Mouse (Mus musculus) MEL (cell line): ENCODE results near the gene Adamtsl1. TPM values are rescaled to one million over a fixed set of nuclear protein-coding genes. Genes with fewer than 3 reads are reported as not detected.

Source experiments
- DNase-seq: peaks from one replicate; pipeline ENCODE4 v3.0.0; 2011; ENCODE audit warnings: low read depth, low spot score
- H3K27ac ChIP-seq: 2 replicates; pipeline ENCODE4 v1.5.1; 2012; ENCODE audit warnings: low read depth, mild to moderate bottlenecking, control low read depth, low read length, moderate library complexity; ENCODE audit not compliant: control insufficient read depth
- H3K27me3 ChIP-seq, 2 experiments: fragments of 150-350 bp in 1 of 2; sonication (generic) in 1 of 2; 2 replicates each; pipeline ENCODE4 v1.6.1; 2012; ENCODE audit warnings: low read length in 2 of 2, mild to moderate bottlenecking in 2 of 2, improper control_type of control experiment in 1 of 2, moderate library complexity in 1 of 2; ENCODE audit not compliant: insufficient read depth in 2 of 2, control insufficient read depth in 1 of 2
- H3K36me3 ChIP-seq, 2 experiments: 2 replicates each; pipeline ENCODE4 v1.6.1; 2012 to 2014; ENCODE audit warnings: low read length in 2 of 2, improper control_type of control experiment in 1 of 2, inconsistent platforms in 1 of 2, mild to moderate bottlenecking in 1 of 2; ENCODE audit not compliant: insufficient read depth in 2 of 2, control insufficient read depth in 1 of 2
- H3K4me1 ChIP-seq, 2 experiments: fragments of 150-350 bp in 1 of 2; sonication (generic) in 1 of 2; 2 replicates each; pipeline ENCODE4 v1.6.1; 2012; ENCODE audit warnings: low read length in 2 of 2, improper control_type of control experiment in 1 of 2, mild to moderate bottlenecking in 1 of 2; ENCODE audit not compliant: insufficient read depth in 2 of 2, control insufficient read depth in 1 of 2
- H3K4me3 ChIP-seq, 2 experiments: fragments of 150-350 bp in 1 of 2; sonication (generic) in 1 of 2; 2 replicates each; pipeline ENCODE4 v1.5.1; 2012; ENCODE audit warnings: low read depth in 2 of 2, low read length in 2 of 2, mild to moderate bottlenecking in 2 of 2, moderate library complexity in 2 of 2, control low read depth in 1 of 2, improper control_type of control experiment in 1 of 2; ENCODE audit not compliant: control insufficient read depth in 1 of 2, insufficient read depth in 1 of 2
- H3K79me2 ChIP-seq: 2 replicates; pipeline ENCODE4 v1.6.1; 2012; ENCODE audit warnings: mild to moderate bottlenecking, low read length, moderate library complexity; ENCODE audit not compliant: control insufficient read depth, poor library complexity, insufficient read depth
- H3K9ac ChIP-seq: 2 replicates; pipeline ENCODE4 v1.6.1; 2012; ENCODE audit warnings: low read depth, mild to moderate bottlenecking, control low read depth, low read length, moderate library complexity; ENCODE audit not compliant: control insufficient read depth, poor library complexity, severe bottlenecking
- H3K9me3 ChIP-seq: fragments of 150-350 bp; sonication (generic); replicated peaks from 2 replicates; pipeline ENCODE4 v1.6.1; 2012; ENCODE audit warnings: mild to moderate bottlenecking, low read length, improper control_type of control experiment, moderate library complexity; ENCODE audit not compliant: insufficient read depth
- BHLHE40 ChIP-seq: IDR thresholded peaks from 2 replicates; pipeline ENCODE4 v1.6.1; 2012; ENCODE audit warnings: low read depth, mild to moderate bottlenecking, inconsistent platforms, low read length, improper control_type of control experiment, borderline replicate concordance
- EP300 ChIP-seq, 2 experiments: IDR thresholded peaks; 2 replicates each; pipeline ENCODE4 v1.6.1; 2011; ENCODE audit warnings: improper control_type of control experiment in 2 of 2, low read length in 2 of 2, low read depth in 1 of 2, mild to moderate bottlenecking in 1 of 2
- JUND ChIP-seq: IDR thresholded peaks from 2 replicates; pipeline ENCODE4 v1.6.1; 2011; ENCODE audit warnings: low read depth, mild to moderate bottlenecking, improper control_type of control experiment, low read length
- MAZ ChIP-seq: IDR thresholded peaks from 2 replicates; pipeline ENCODE4 v1.6.1; 2012; ENCODE audit warnings: low read depth, mild to moderate bottlenecking, inconsistent platforms, low read length, improper control_type of control experiment
- MYC ChIP-seq: IDR thresholded peaks from 2 replicates; pipeline ENCODE4 v1.6.1; 2011; ENCODE audit warnings: low read depth, mild to moderate bottlenecking, low read length, improper control_type of control experiment, moderate library complexity
- POLR2A ChIP-seq, 2 experiments: IDR thresholded peaks; 2 replicates each; pipeline ENCODE4 v1.6.1; 2011 to 2012; ENCODE audit warnings: low read length in 2 of 2, mild to moderate bottlenecking in 2 of 2, control low read depth in 1 of 2, improper control_type of control experiment in 1 of 2, low read depth in 1 of 2, moderate library complexity in 1 of 2; ENCODE audit not compliant: control insufficient read depth in 1 of 2, insufficient read depth in 1 of 2, poor library complexity in 1 of 2
- POLR2AphosphoS2 ChIP-seq: IDR thresholded peaks from 2 replicates; pipeline ENCODE4 v1.6.1; 2011; ENCODE audit warnings: low read length, improper control_type of control experiment
- RAD21 ChIP-seq: IDR thresholded peaks from 2 replicates; pipeline ENCODE4 v1.6.1; 2011; ENCODE audit warnings: mild to moderate bottlenecking, low read depth, low read length, improper control_type of control experiment
- RCOR1 ChIP-seq: IDR thresholded peaks from 2 replicates; pipeline ENCODE4 v1.6.1; 2012; ENCODE audit warnings: low read depth, mild to moderate bottlenecking, inconsistent platforms, low read length, improper control_type of control experiment
- SMC3 ChIP-seq: IDR thresholded peaks from 2 replicates; pipeline ENCODE4 v1.6.1; 2011; ENCODE audit warnings: low read depth, low read length, improper control_type of control experiment
- TBP ChIP-seq: IDR thresholded peaks from 2 replicates; pipeline ENCODE4 v1.8.0; 2011; ENCODE audit warnings: low read depth, low read length, improper control_type of control experiment
- TCF12 ChIP-seq: IDR thresholded peaks from 2 replicates; pipeline ENCODE4 v1.6.1; 2014; ENCODE audit warnings: low read depth, mild to moderate bottlenecking, inconsistent platforms, low read length, improper control_type of control experiment, moderate library complexity
- ZKSCAN1 ChIP-seq: IDR thresholded peaks from 2 replicates; pipeline ENCODE4 v1.6.1; 2012; ENCODE audit warnings: low read depth, mild to moderate bottlenecking, inconsistent platforms, low read length, improper control_type of control experiment, moderate library complexity
- polyA plus RNA-seq, 2 experiments: library from polyadenylated mRNA; stranded (reverse) in 1 of 2; unstranded in 1 of 2; fragments of >175 nt in 1 of 2; fragments of >200 nt in 1 of 2; gene quantifications; 2 replicates each; pipeline versions ENCODE4 v1.2.1 to v1.2.4; 2012; ENCODE audit warnings: low replicate concordance in 2 of 2, low read depth in 1 of 2; ENCODE audit not compliant: insufficient read length in 2 of 2, insufficient read depth in 1 of 2, missing spikeins in 1 of 2
- total RNA-seq: library from RNA; depleted of rRNA; stranded (reverse); fragments of 300-350 nt; gene quantifications from 2 replicates; pipeline ENCODE4 v1.2.3, GENCODE M21; 2012

The Adamtsl1 gene
- total and polyA plus RNA-seq, 3 experiments, result not detected

DNA sequence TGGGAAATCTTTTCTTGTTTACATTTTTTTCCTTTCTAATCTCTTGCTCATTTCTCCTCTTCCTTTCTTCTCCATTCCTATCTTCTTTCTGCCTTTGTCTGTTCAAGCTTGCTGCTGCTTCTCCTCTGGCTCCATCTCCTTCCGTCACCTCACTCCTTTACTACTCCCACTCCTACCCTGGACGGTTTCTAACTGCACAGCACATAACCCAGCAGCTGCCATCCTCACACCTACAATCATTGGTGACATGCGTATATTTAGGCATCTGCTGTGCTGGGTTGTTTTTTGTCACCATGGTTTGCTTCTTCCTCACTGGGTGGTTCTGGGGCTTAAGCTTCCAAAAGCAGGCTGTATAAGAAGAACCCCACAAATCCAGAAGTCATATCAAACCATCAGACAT, 936.5 kb downstream of the Adamtsl1 start:
- no peak overlapping the region for H3K4me3 ChIP-seq
- no peaks in the 10 kb centered on the region for H3K4me1 ChIP-seq
- no peaks in the 10 kb centered on the region for H3K9me3 ChIP-seq
- no peaks in the 10 kb centered on the region for H3K36me3 ChIP-seq
- H3K9ac ChIP-seq, result no peak overlapping the region
- peaks cover 0 to 3% of the 10 kb centered on the region in 2 experiments; a peak in 1 of 4 replicates for H3K27me3 ChIP-seq
- no peaks in the 10 kb centered on the region for H3K79me2 ChIP-seq
- no peak for TF ChIP-seq POLR2AphosphoS2
- no peak for TF ChIP-seq RAD21
- no peak for TF ChIP-seq JUND
- no peak for TF ChIP-seq MAZ
- no peak for TF ChIP-seq ZKSCAN1
- TF ChIP-seq SMC3, result no peak
- no peak for TF ChIP-seq EP300 (IDR thresholded peaks at IDR 0.05; ENCODE audit: low read depth in 1 of 2, low read length in 2 of 2)
- TF ChIP-seq TCF12, result no peak
- no peak for TF ChIP-seq BHLHE40
- TF ChIP-seq RCOR1, result no peak
- no peak for TF ChIP-seq MYC
- TF ChIP-seq TBP, result no peak
- no peak for TF ChIP-seq POLR2A (IDR thresholded peaks at IDR 0.05; ENCODE audit: control insufficient read depth in 1 of 2, insufficient read depth in 1 of 2, low read depth in 1 of 2, low read length in 2 of 2, poor library complexity in 1 of 2)
- TF ChIP-seq, all 39 proteins: peak for 0
- DNase-seq, result no peak
- H3K27ac ChIP-seq, result no peak overlapping the region

DNA sequence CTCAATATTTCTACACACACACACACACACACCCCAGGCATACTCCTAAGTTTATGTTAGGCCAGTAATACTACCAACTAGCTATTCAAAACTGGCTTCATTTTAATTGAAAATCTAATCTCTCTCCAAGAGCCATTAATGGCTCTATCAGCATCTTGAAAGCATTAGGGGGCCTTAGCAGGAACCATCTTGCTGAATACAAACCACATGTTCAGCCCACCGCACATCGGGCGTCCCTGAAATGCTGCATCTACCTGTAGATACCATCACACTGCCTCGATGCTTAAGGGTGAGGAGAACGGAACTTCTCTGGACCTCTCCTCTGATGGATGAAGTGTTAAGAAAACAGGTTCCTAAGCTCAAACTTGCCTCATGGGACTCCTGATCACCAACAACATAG, 950.8 kb downstream of the Adamtsl1 start:
- H3K36me3 ChIP-seq, result no peaks in the 10 kb centered on the region
- DNase-seq, result no peak
- H3K27ac ChIP-seq, result no peak overlapping the region
- no peaks in the 10 kb centered on the region for H3K79me2 ChIP-seq
- H3K4me1 ChIP-seq, result no peaks in the 10 kb centered on the region
- TF ChIP-seq MYC, result no peak
- H3K9ac ChIP-seq, result no peak overlapping the region
- H3K4me3 ChIP-seq, result no peak overlapping the region
- H3K27me3 ChIP-seq, result no peaks in the 10 kb centered on the region
- H3K9me3 ChIP-seq, result no peaks in the 10 kb centered on the region
